Mouse (Mus musculus) thymus, postnatal 0 days (tissue): Measurements from ENCODE around the gene Cryba4. TPM values are rescaled to one million over a fixed set of nuclear protein-coding genes. Genes with fewer than 3 reads are reported as not detected.

ENCODE experiments used
- DNase-seq: peaks from one replicate; pipeline ENCODE4 v3.0.0-alpha.2; 2015; ENCODE audit warnings: low spot score
- polyA plus RNA-seq: library from polyadenylated mRNA; unstranded; fragments of >200 nt; fragmentation: Nextera tagmentation; extraction: Ambion mirVana; gene quantifications from 2 replicates; pipeline ENCODE4 v1.2.1, GENCODE M21; 2015

Gene Cryba4
- polyA plus RNA-seq, 1 experiment from 2014 or later, result 1.8 TPM

DNA sequence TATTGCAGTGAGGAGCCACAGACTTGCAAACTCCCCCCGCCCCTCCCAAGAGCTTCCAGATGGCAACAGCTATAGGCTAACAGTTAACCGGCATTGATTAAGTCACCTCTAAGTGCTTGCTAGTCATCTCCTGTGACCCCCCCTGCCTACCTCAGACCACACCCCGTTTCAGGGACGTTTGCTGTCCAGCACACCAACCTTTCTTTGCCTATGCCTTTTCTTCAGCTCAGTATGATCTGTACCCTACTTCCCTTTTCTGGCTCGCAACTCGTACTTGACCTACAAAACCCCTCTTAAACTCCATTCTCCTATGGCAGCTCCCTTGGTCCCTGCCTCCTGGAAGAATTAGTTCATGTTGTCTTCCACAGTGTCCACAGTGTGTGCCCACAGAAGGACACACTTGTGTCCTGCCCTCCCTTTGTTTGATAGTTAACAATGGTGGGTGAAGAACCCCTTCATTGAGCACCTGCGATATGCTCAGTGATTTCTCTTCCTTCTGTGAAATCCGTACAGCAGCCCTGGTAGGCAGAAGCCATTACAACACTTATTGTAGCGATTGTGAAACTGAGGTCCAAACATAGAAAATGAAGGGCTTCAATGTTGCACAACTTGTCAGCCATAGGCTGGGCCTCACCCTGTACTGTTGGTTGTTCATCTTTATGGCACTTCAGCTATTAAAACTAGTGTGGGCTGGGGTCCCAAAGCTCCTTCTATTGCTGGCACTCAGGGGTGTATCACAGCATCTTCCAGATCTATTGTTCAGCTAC, 13.9 kb upstream of the Cryba4 start:
- DNase-seq, result no peak

DNA sequence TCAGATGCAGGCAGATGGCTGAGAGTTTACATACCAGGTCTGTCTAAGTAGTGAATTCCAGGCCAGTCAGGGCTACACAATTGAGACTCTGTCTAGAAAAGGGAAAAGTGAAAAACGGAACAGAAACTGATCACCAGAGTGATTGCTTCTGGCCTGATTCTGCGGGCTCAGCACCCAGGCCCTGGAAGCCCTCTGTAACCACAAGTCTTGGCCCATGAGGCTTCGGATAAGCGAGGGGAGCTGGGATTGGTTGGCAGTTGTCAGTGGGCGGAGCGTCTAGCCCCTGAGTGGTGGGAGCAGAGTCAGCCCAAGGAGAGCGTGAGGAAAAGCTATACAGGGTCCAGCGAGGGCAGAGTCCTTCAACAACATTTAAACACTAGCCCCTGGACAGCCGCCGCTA, 13.2 kb upstream of the Cryba4 start:
- no peak for DNase-seq

DNA sequence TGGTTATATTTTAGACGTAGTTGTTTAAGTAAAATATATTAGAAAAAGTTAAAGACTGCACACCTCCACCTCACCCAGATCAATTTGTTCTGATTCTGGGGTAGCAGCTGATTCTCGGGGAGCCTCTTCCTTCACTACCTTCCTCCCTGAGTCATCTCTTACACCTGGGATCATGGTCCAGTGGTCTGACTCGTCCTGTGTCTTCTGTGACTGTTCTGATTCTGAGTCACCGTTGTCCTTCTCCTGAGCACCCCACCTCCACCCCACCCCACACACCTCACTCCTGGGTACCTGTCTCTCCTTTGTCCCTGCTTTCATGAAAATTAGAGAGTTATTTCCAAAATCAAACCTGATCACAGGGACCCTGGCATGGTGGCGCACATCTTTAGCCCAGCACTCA, 12.8 kb upstream of the Cryba4 start:
- no peak for DNase-seq

DNA sequence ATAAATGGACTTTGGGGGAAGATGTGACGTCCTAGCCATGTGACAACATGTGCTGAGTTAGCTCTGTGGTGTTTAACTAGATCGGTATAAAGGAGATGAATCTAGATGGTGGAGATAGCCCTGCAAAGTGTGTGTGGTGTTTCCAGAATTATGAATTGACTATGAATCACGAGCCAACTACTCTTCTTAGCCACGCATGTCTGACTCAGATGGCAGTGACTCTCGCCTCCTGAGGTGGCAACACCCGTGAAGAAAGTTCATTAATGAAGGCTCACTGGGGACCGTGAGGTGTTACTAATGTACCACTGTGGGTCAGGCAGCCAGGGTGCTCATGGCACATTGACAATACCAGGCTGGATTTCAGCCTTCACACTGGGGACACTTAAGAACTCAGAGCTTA, 11.8 kb upstream of the Cryba4 start:
- DNase-seq, result no peak

DNA sequence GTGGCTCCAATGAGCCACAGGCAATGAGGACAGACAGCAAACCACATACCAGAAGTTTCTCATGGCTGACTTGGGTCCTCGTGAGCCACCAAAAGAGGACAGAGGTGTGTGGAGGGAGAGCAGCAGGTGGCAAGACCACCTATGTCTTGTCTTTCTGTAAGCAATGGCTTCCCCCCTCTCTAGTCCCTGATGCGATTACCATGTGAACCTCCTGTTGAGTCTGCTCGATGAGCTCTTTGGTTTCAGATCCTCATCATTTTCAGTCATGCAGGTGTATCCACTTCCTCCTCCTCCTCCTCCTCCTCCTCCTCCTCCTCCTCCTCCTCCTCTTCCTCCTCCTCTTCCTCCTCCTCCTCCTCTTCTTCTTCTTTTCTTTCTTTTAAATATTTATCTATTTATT, 8.5 kb upstream of the Cryba4 start:
- DNase-seq, result no peak

DNA sequence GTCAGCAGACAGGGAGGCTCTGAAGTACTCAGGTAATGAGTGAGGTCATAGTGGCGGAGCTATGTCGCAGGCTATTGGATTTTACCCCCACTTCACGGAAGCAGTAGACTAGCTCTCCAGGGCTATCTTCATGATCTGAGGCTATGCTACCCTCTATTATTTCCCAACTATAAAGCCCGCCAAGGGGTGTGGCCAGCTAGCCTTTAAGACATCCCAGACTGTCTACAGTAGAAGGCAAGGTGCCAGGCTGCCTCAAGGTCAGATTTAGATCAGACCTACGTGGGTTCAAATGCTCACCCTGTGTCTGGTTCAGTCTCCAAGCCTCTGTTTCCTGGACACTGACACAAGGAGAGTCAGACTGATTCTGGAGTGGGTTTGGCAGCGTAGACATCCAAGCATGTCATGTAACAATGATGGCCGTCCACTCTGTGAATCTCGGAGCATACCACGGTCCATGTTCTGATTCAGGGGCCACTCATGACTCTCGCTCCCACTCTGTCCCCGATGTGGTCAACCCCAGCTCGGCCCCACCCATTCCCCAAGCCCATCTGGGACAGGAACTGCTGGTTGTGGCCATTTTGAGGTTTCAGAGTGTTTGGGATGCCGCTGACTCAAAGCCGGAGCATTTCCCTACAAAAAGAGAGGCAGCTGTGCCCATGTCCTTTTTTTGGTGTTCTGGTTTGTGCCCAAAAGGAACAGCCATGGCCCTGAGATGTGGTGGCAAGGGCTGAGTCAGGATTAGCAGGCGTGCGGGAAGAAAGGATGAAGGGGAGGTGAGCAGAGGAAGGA, 7.7 kb upstream of the Cryba4 start:
- no peak for DNase-seq

DNA sequence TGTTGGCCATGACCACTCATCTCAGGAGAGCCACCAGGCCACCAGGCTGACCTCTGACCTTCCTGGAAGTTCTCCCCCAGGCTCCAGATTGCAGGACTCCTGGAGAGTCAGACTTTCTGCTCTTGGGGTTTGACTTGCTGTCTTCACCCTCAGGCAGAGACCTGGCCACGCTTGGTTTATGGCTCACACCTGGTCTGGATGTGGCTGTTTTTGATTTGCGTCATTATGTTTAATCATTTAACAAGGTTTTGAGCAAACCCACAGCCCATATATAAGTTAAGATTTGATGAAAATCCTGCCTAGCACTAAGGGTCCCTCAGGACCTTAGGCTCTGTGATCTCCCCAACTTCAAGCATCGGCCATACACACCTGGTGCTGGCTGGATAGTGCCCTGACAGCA, 5.6 kb upstream of the Cryba4 start:
- DNase-seq, result no peak

DNA sequence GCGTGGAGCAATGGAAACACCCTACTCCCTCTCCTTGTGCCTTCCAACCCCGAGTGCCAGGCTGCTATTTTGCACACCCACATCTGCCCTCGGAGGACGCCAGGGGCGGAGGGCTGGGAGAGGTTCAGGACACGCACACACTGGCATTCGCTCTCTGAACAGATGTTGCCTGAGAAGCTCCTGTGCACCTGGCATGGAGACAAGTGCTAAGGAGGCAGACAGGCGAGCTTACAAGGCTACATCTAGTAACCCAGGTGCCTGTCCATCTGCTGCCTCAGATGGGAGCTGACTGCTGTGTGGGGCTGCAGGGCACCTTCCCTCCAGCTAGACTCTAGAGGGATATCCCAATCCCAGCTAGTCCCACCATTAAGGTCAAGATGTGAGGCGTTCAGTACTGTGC, 4.1 kb upstream of the Cryba4 start:
- DNase-seq, result no peak

DNA sequence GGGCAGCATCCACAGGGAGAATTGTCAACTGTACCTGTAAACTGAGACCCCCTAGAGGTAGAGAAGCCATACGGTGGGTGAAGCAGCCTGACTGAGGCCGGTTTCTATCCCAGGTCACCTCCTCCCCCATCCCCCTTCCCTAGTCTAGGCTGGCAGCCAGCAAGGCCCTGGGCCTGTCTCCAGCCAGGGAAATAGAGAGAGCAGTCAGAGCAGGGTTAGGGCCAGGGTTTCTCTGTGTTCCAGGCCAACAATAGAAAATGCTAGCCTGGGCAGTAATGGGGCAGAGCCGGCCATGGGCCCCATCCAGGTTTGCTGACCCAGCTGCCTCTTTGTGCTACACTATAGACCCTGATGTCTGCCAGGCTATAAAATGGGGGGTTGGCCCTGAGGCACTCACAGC, 3.1 kb upstream of the Cryba4 start, which contains the start of gene Crybb1:
Gene Crybb1 (plus strand): TSS at position 390 of the 400 bp plus-strand sequence.
- DNase-seq, result no peak

DNA sequence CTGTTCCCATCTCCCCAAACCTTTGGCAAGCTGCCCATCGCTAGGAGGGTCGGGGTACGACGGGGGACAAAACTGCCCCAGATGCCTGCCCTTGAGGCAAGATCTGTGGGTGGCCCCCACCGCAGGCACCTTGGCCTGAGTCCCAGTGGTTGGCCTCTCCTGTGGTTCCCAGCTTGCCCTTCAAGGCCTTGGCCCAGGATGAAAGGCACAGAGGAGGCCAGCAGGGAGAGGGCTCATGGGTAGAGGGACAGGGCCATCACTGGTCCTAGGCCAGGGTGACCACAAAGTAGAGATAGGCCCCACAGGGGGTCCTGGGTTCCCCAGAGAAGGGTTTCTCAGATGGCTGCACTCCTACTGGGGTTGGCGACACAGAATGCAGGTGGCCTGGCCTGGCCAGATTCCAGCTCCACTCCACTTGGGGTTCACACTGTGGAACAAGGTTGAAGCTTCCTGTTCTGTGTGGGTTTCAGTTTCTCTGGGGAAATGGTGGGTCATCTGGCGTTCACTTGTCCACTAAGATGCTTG, 2.0 kb upstream of the Cryba4 start:
- DNase-seq, result no peak

DNA sequence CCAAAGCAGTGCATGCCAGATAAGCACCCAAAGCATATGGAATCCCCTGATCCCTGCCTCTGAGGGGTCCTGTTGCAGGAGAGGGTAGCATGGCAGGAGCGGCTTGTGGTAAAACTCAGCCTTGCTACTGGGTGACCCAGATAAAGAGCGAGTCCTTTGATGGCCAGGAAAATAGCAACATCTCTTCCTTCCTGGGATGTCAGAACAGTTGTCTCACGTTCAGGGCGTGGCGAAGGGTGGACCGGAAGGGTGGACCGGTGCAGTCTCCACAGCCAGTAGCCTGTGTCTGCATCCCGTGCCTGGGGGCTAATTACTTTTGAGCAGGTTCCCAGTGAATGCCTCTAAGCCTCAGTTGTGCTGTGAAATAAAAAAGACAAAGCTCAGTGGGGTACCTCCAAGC, 851 bp upstream of the Cryba4 start:
- peak; percentile 32 for DNase-seq

DNA sequence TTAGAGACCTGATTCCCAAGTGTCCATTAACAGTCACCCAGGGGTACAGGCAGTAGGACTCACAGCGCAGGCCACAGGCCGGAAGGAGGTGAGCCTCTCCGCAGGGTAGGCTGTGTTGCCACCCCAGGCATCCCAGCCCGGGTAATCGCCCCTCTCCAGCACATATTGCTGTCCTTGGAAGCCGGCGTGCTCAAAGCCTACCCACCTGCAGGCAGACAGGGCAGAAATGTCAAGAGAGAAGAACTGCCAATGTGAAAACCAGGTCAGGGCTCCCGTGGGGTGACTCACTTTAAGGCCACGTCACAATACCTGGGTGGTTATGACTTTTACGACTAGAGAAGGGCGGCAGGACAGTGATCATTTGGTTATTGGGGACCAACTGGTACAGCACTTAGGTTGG, 3.2 kb downstream of the Cryba4 start:
- no peak for DNase-seq

DNA sequence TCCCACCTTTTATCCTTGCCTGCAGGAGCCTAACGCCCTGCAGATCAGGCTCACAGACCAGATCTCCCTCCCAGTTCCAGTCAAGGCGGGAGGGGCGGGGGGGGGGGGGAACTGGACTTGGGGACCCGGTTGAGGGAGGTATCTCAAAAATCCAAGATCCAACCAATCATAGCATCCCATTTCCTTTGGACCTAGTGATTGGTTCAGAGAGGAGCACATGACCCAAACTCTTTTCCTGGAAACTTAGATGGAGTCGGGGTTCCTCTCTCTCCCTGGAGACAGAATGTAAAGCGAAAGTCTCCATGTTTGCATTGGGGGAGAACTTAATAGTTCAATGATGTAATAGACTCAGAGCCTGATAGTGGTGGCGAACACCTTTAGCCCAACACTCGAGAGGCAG, 4.9 kb downstream of the Cryba4 start:
- DNase-seq, result no peak

DNA sequence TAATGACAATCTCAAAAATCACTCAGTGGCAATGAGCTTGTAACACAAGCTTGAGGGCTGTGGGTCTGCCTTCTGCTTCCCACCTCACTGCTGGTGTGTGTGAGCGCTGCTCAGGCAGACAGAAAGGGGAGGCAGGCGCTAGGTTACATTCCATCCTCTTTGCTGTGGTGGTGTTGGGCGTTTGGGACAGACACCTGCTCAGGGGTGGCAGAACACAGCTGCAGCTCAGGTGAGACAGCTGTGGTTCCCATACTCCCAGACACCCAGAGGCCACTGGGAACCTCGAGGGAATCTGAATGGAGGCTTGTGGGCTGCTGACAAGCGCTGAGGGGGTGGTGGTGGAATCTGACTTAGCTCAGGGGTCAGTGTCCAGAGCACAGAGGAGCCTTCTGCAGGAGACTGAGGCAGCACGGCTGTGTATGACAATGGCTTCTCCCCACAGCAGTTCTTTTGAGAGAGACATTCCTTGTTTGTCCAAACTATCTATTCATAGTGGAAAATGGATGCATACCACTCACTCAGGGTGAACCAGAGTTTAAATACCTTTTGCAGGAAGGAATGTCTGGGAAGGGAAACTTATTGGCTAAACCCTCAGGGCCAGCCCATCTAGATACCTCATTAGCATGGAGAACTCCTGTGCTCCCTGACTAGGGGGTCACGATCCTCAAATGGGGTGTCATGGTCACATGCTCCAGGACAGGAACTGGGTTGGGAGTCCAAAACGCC, 7.3 kb downstream of the Cryba4 start:
- DNase-seq, result no peak

DNA sequence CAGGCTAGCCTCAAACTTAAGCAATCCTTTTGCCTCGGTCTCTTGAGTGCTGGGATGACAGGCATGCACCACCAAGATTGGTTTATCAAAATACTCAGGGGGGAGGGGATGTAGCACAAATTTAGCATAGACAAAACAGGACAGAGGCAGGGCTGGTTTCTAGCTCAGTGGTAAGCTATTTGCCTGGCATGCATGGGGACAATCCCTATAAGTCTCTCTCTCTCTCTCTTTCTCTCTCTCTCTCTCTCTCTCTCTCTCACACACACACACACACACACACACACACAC, 8.1 kb downstream of the Cryba4 start:
- no peak for DNase-seq

DNA sequence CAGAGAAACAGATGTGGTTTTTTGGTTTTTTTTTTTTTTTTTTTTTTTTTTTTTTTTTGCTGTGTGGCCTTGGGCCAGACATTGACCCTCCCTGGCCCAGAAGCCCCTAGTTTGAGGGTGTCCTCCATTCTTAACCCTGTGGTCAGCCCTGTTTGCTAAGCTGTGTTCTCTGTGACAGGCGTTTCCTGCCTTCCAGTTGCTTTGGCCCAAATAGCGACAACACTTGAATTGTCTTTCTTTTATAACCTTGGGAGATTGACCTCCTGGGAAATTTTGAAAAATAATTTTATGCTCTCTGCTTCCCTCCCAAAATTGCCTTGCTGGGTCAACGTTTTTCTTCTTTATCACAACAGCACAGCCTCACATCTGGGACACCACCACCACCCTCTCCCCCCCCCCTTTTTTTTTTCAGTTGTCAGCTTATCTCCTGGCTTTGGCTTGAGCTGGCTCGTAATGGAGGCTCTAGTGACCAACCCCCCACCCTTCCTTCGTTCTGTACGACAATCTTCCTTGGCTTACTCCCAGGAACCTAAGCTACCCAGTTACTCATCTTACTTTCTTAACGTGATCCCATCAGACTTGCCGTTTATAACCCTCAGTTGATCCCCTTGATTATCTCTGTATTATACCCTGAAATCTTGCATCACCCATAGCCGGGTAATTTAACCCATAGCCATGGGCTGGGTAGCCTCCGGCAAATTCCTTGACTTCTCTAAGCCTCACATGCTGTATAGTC, 8.6 kb downstream of the Cryba4 start:
- DNase-seq, result no peak

DNA sequence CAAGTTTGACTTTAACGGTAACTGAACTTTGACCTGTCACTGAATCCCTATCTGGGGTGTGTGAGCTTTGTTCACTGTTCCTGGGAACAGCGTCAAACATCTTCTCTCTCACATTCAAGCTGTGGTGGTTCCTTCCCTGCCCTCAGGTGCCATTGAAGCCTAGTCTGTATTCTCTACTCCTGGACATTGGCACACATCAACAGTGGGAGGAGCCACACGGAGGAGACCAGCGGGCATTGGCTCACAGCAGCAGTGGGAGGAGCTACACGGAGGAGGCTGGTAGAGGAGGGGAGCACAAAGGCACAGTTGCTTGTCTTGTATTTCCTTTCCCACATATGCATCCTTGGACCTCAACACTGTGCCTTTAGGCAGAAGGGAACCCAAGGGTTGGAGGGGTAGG, 9.3 kb downstream of the Cryba4 start:
- no peak for DNase-seq

DNA sequence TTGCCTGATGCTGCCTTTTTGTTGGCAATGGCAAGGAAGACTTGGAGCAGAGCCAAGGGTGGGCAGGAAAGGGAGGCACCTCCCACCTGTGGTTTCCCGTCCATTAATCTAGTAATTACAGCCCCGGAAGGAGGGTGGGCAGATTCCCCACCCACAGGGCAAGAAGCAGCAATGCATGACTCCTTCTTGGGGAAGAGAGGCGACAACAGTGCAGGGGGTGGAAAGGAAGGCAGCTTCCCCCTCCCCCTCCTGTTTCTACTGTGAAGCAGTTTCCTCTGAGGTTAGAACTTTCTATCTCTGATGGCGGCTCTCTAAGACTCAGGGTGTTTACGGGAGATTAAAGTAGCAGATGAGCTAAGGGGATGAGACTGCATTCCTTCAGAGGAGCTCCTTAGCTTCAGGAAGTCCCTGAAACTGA, 9.9 kb downstream of the Cryba4 start:
- peak; percentile 23 for DNase-seq

DNA sequence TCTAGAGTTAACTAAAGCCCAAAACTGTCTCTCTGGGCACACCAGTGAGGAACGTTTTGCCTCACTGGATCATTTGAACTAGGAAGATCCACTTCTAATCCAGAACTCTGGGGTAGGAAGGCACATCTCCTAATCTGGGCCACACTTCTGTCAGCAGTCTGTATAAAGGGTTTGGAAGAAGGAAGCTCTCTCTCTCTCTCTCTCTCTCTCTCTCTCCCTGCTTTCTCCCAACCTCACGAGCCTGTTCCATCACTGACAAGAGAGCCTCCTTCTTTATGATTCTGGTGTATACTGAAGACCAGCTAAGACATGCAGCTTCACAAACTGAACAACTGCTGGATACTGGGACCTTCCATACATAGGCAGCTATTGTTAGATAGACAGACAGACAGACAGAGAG, 10.5 kb downstream of the Cryba4 start:
- DNase-seq, result no peak

DNA sequence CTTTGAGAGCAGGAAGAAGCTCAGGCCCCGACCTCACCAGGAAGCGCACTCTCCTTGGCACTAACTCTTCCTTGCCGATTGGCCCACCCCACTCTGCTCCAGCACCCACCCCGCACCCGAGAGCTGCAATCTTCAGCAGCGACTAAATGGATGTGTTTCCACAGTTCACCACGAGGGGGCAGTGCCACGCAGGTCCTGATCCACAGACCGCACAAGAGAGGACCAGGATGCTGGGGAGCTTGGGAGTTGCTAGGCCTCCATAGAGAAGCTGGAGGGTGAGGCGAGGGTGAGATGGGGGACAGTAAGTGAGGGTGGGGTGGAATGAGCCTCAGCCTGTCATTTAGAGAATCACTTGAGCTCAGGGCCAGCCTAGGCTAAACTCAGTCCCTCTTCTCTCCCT, 11.6 kb downstream of the Cryba4 start:
- DNase-seq, result peak; percentile 90

DNA sequence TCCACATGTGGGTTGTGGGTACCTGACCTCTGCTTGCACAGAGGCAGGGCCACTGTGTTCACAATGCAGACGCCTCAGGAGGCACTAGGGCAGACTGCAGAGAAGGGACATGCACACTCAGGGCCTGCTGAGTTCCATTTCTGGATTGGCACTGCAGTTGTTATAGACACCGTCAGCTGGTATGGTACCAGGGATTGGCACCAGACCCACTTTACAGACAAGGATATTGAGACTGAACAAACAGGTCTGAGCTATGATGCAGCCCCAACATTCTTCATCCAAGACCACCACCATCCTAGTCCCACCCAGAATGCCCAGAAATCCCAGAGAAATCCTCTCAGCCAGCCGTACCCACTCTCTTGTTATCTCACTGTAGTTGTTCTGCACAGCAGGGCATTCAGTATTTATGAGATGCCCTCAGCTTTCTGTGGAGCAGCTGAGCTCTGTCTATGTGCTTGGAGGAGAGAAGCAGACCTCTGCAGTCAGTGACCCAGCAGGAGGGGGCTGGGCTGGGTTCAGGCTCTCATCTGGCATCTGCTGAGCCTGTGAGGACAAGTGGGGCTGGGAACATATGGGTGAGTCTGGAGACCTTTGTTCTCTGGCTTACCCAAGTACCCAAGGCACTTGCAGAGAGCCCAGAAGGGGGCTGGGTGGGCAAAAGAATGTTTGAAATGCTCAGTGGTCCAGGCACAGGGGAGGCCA, 13.4 kb downstream of the Cryba4 start:
- DNase-seq, result no peak
